Mouse (Mus musculus): ENCODE results near the gene Eif4h. TPM values are rescaled to one million over a fixed set of nuclear protein-coding genes. Genes with fewer than 3 reads are reported as not detected.
A peak's percentile ranks its signal among the peaks of the same experiment; 100 is the strongest.

Eif4h gene
- polyA plus RNA-seq, 1 experiment from 2014 or later: 318 TPM

GRCm38 (mm10) chr5:134647394-134647793 is 8.1 kb upstream of the Eif4h start:
- Histone ChIP-seq H3K36me3 (no peaks in the 10 kb centered on the region), H3K27ac (replicated peaks) (no peak overlapping the region), H3K9ac (no peak overlapping the region), H3K27me3 (replicated peaks) (no peaks in the 10 kb centered on the region), H3K9me3 (no peaks in the 10 kb centered on the region), H3K4me3 (no peak overlapping the region), H3K4me1 (peaks cover 19% of the 10 kb centered on the region), H3K4me2 (no peak overlapping the region)
- ATAC-seq (ENCODE audit: extremely low read depth, insufficient number of reproducible peaks, low FRiP score, low TSS enrichment): no peak
- WGBS: 76% methylated on average over 2 of the region's 2 CpGs

DNA sequence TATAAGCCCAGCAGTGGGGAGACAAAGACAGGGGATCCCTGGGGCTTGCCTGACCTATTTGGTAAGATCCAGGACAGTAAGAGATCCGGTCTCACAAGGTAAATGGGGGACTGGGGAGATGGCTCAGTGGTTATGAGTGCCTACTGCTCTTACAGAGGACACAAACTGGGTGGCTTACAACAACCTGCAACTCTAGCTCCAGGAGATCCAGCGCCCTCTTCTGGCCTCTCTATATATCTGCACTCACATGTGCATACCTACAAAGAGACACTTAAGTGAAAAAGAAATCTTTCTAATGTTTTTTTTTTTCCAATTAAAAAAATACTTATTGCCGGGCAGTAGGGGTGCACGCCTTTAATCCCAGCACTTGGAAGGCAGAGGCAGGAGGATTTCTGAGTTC is 7.2 kb upstream of the Eif4h start:
- Histone ChIP-seq H3K9ac (no peak overlapping the region), H3K4me3 (no peak overlapping the region), H3K4me2 (no peak overlapping the region), H3K9me3 (no peaks in the 10 kb centered on the region), H3K27ac (replicated peaks) (no peak overlapping the region), H3K4me1 (peaks cover 11% of the 10 kb centered on the region), H3K36me3 (no peaks in the 10 kb centered on the region), H3K27me3 (replicated peaks) (no peaks in the 10 kb centered on the region)
- ATAC-seq (ENCODE audit: extremely low read depth, insufficient number of reproducible peaks, low FRiP score, low TSS enrichment): no peak
- 60% methylated on average over 4 of the region's 4 CpGs for WGBS

DNA sequence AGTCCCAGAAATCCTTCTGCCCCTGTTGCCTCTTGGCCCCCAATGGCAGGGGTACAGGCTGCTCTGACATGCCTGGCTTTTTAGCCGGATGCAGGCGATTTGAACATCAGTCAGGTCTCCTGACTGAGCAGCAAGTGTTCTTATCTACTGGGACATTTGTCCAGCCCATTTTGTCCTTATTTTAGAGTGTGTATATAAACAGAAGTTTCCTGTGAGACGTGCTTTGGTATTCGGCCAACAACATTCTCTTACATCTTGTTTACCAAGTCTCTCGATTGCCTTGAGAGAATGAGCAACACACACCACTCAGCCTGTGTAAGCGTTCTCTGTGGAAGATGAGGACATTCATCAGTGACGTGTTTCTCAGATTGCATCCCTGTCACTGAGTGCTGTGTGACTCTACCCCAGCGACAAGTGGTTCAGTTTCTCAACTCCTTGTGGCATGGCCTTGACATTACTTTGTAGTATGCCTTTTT is 5.4 kb upstream of the Eif4h start:
- ATAC-seq (ENCODE audit: extremely low read depth, insufficient number of reproducible peaks, low FRiP score, low TSS enrichment): no peak
- H3K4me3 ChIP-seq: no peak overlapping the region
- H3K4me1 ChIP-seq: peaks cover 14% of the 10 kb centered on the region
- H3K27me3 ChIP-seq (replicated peaks): no peaks in the 10 kb centered on the region
- no peaks in the 10 kb centered on the region for H3K36me3 ChIP-seq
- no peaks in the 10 kb centered on the region for H3K9me3 ChIP-seq
- no peak overlapping the region for H3K9ac ChIP-seq
- peak overlapping the region; percentile 36; the same call in 1 of the 2 replicates for H3K27ac ChIP-seq (replicated peaks)
- WGBS: 48% methylated on average over 8 of the region's 8 CpGs
- H3K4me2 ChIP-seq: no peak overlapping the region

DNA sequence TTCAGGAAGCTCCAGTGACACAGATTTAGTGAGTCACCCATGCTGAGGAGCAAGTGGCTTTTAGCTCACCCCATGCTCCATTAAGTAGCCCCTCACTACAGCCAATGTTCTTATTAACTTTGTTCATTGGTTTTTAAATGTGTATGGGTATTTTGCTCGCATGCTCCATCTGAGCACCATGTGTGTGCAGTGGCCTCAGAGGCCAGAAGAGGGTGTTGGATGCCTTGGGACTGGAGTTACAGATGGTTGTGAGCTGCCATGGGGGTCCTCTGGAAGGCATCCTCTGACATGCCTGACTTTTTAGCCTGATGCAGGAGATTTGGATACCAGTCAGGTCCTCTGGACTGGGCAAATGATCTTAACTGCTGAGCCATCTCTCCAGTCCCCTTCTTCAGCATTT is 4.8 kb upstream of the Eif4h start:
- peak overlapping the region; percentile 36; the same call in 1 of the 2 replicates for H3K27ac ChIP-seq (replicated peaks)

GRCm38 (mm10) chr5:134640371-134640770 is 1.1 kb upstream of the Eif4h start:
- no peaks in the 10 kb centered on the region for H3K27me3 ChIP-seq (replicated peaks)
- H3K27ac ChIP-seq (replicated peaks): no peak overlapping the region
- 74% methylated on average over 3 of the region's 3 CpGs for WGBS
- no peaks in the 10 kb centered on the region for H3K9me3 ChIP-seq
- peaks cover 34% of the 10 kb centered on the region for H3K4me1 ChIP-seq
- H3K36me3 ChIP-seq: peaks cover 18% of the 10 kb centered on the region
- H3K4me3 ChIP-seq: no peak overlapping the region
- H3K4me2 ChIP-seq: no peak overlapping the region
- no peak overlapping the region for H3K9ac ChIP-seq
- ATAC-seq (ENCODE audit: extremely low read depth, insufficient number of reproducible peaks, low FRiP score, low TSS enrichment): no peak

More for the DNA sequence above, 4.8 kb upstream of the Eif4h start:
- Histone ChIP-seq H3K4me2 (no peak overlapping the region), H3K36me3 (no peaks in the 10 kb centered on the region), H3K9me3 (no peaks in the 10 kb centered on the region), H3K4me3 (no peak overlapping the region), H3K9ac (no peak overlapping the region), H3K4me1 (peaks cover 15% of the 10 kb centered on the region), H3K27me3 (replicated peaks) (no peaks in the 10 kb centered on the region)
- ATAC-seq (ENCODE audit: extremely low read depth, insufficient number of reproducible peaks, low FRiP score, low TSS enrichment): no peak
- 69% methylated on average over 1 of the region's 1 CpGs for WGBS

DNA sequence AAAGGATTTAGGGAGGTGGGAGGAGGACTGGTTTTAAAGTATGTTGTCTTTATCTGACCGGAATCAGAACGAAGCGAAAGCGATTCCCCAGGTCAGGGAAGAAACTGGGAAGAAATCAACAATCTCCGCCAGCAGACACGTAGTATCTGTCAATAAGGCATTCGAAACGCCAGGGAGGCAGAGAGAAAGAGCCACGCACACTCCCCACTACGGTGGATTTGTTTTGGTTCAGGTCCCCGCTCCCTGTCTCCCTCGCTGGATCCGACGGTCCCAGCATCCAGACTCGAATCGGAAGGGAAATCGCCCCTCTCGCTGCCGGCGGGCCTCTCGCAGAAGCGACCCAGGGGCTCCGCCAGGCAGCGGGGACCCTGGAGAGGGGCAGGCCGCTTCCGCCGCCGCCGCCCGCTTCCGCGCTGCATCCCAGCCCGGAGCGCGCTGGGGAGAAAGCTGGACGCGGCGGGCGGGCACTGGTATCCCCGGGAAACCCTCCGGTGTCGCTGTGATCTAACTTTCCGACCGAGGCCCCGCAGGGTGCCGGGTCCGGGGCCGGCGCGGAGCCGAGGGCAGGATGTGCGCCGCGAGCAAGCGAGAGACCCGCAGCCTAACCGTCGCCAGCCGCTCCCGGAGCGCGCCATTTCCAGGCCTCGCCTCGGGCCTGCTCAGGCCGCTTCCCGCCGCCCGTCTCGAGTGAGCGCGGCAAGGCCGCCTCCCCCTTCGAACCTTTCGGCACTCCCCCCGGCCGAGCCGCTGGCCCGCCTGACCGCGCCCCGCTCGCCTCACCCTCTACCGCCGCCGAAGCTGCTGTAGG is 625 bp downstream of the Eif4h start:
- peak overlapping the region; percentile 99 for H3K4me3 ChIP-seq
- no peaks in the 10 kb centered on the region for H3K9me3 ChIP-seq
- ATAC-seq (ENCODE audit: extremely low read depth, insufficient number of reproducible peaks, low FRiP score, low TSS enrichment): peak; percentile 21; the same call in 1 of the 2 replicates
- H3K36me3 ChIP-seq: peaks cover 34% of the 10 kb centered on the region
- peak overlapping the region; percentile 96 for H3K27ac ChIP-seq (replicated peaks)
- under 1% methylated on average over 79 of the region's 85 CpGs for WGBS
- no peaks in the 10 kb centered on the region for H3K27me3 ChIP-seq (replicated peaks)
- peak overlapping the region; percentile 95 for H3K4me2 ChIP-seq
- H3K9ac ChIP-seq: peak overlapping the region; percentile 100
- H3K4me1 ChIP-seq: peaks cover 28% of the 10 kb centered on the region

- Histone ChIP-seq H3K4me2 (peak overlapping the region; percentile 95), H3K4me1 (peaks cover 36% of the 10 kb centered on the region), H3K4me3 (peak overlapping the region; percentile 99), H3K9ac (peak overlapping the region; percentile 100), H3K27me3 (replicated peaks) (no peaks in the 10 kb centered on the region), H3K9me3 (no peaks in the 10 kb centered on the region), H3K27ac (replicated peaks) (peak overlapping the region; percentile 96), H3K36me3 (peaks cover 41% of the 10 kb centered on the region)
- ATAC-seq (ENCODE audit: extremely low read depth, insufficient number of reproducible peaks, low FRiP score, low TSS enrichment): no peak
- WGBS: 29% methylated on average over 5 of the region's 5 CpGs
Measured at GRCm38 (mm10) chr5:134637820-134638367, 1.4 kb downstream of the Eif4h start.

GRCm38 (mm10) chr5:134632841-134633240 is 6.4 kb downstream of the Eif4h start:
- no peaks in the 10 kb centered on the region for H3K27me3 ChIP-seq (replicated peaks)
- H3K36me3 ChIP-seq: peaks cover 85% of the 10 kb centered on the region
- H3K27ac ChIP-seq (replicated peaks): no peak overlapping the region
- H3K4me1 ChIP-seq: peaks cover 67% of the 10 kb centered on the region
- no peaks in the 10 kb centered on the region for H3K9me3 ChIP-seq
- no peak overlapping the region for H3K4me3 ChIP-seq
- no peak overlapping the region for H3K4me2 ChIP-seq
- ATAC-seq (ENCODE audit: extremely low read depth, insufficient number of reproducible peaks, low FRiP score, low TSS enrichment): no peak
- H3K9ac ChIP-seq: no peak overlapping the region
- WGBS: 67% methylated on average over 2 of the region's 2 CpGs

DNA sequence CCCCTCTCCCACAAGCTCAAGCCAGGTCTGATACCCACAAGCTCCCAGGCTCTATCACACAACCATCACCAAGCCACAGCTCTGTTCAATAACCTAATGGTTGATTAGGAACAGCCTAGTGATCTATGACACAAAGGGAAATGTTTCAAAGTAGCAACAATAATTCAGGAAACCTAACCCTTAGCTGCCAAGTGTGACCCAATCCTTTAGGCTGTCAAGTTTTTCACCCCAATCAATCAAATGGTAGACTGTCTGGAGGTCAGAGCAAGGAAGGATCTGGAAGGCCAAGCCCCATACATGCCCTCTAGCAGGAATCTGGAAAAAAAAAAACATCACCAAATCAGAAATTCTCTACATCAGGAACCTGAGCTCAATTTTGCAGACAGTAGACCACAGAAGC is 8.5 kb downstream of the Eif4h start:
- ATAC-seq (ENCODE audit: extremely low read depth, insufficient number of reproducible peaks, low FRiP score, low TSS enrichment): no peak
- no peak overlapping the region for H3K27ac ChIP-seq (replicated peaks)
- H3K4me2 ChIP-seq: no peak overlapping the region
- H3K4me3 ChIP-seq: no peak overlapping the region
- H3K4me1 ChIP-seq: peaks cover 55% of the 10 kb centered on the region
- no peaks in the 10 kb centered on the region for H3K27me3 ChIP-seq (replicated peaks)
- H3K9me3 ChIP-seq: no peaks in the 10 kb centered on the region
- peaks cover 91% of the 10 kb centered on the region for H3K36me3 ChIP-seq
- H3K9ac ChIP-seq: no peak overlapping the region

- H3K27ac ChIP-seq (replicated peaks): no peak overlapping the region
- H3K9ac ChIP-seq: no peak overlapping the region
- no peak overlapping the region for H3K4me2 ChIP-seq
- peaks cover 52% of the 10 kb centered on the region for H3K4me1 ChIP-seq
- no peak for ATAC-seq (ENCODE audit: extremely low read depth, insufficient number of reproducible peaks, low FRiP score, low TSS enrichment)
- H3K27me3 ChIP-seq (replicated peaks): no peaks in the 10 kb centered on the region
- H3K4me3 ChIP-seq: no peak overlapping the region
- H3K9me3 ChIP-seq: no peaks in the 10 kb centered on the region
- H3K36me3 ChIP-seq: peaks cover 93% of the 10 kb centered on the region
- 37% methylated on average over 4 of the region's 4 CpGs for whole genome bisulfite sequencing
Measured at GRCm38 (mm10) chr5:134629508-134629907, 9.8 kb downstream of the Eif4h start.

DNA sequence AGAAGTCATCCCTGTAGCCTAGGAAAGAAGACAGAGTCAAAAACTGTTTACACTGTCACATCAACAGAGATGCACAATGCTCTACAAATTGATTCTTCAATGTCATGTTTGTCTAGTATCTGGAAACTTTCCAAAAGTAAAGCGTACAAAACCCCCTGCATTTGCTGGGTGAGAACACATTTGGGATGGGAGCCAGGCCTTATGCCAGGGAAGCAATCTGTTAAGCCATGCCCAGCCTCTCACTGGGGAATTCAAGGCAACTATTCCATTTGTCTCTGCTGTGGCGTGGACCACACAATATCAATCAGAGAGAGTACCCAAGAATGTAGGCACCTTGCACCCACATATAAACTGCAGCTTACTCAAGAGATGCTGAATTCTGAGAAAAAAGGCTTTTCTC is 17.2 kb downstream of the Eif4h start:
- Histone ChIP-seq H3K9me3 (no peaks in the 10 kb centered on the region), H3K9ac (no peak overlapping the region), H3K27me3 (replicated peaks) (no peaks in the 10 kb centered on the region), H3K4me2 (no peak overlapping the region), H3K27ac (replicated peaks) (no peak overlapping the region), H3K4me3 (no peak overlapping the region), H3K36me3 (peaks cover 100% of the 10 kb centered on the region), H3K4me1 (peaks cover 9% of the 10 kb centered on the region)
- WGBS: 87% methylated on average over 2 of the region's 2 CpGs
- no peak for ATAC-seq (ENCODE audit: extremely low read depth, insufficient number of reproducible peaks, low FRiP score, low TSS enrichment)

Measured in heart, embryonic 13.5 days (tissue).